Mouse (Mus musculus) hindbrain, embryonic 11.5 days (tissue): Measurements from ENCODE around the gene Khk. TPM values are rescaled to one million over a fixed set of nuclear protein-coding genes. Genes with fewer than 3 reads are reported as not detected.

ENCODE experiments used
- ATAC-seq: fragments of 200-750 bp; cut with Nextera tagmentation; 2 replicates; pipeline ENCODE4 v1.8.0; 2017; ENCODE audit warnings: mild to moderate bottlenecking, moderate TSS enrichment, moderate library complexity; ENCODE audit not compliant: low FRiP score
- DNase-seq: peaks from one replicate; pipeline ENCODE4 v3.0.0-alpha.2; 2015; ENCODE audit warnings: low spot score
- H3K27ac ChIP-seq: fragments of 300-500 bp; sonication (generic); 2 replicates; pipeline ENCODE4 v1.5.1; 2014; ENCODE audit warnings: mild to moderate bottlenecking, low read depth, low read length
- H3K27me3 ChIP-seq: fragments of 300-500 bp; sonication (generic); 2 replicates; pipeline ENCODE4 v1.6.1; 2014; ENCODE audit warnings: mild to moderate bottlenecking, low read length, moderate library complexity, mixed read lengths; ENCODE audit not compliant: control insufficient read depth, insufficient read depth
- H3K36me3 ChIP-seq: fragments of 300-500 bp; sonication (generic); 2 replicates; pipeline ENCODE4 v1.6.1; 2014; ENCODE audit warnings: mild to moderate bottlenecking, low read length, moderate library complexity, mixed read lengths; ENCODE audit not compliant: control insufficient read depth, insufficient read depth
- H3K4me1 ChIP-seq: fragments of 300-500 bp; sonication (generic); replicated peaks from 2 replicates; pipeline ENCODE4 v1.6.1; 2014; ENCODE audit warnings: low read length, mixed read lengths; ENCODE audit not compliant: control insufficient read depth, insufficient read depth
- H3K4me2 ChIP-seq: fragments of 300-500 bp; sonication (generic); replicated peaks from 2 replicates; pipeline ENCODE4 v1.6.1; 2014; ENCODE audit warnings: mild to moderate bottlenecking, low read depth, low read length
- H3K4me3 ChIP-seq: fragments of 300-500 bp; sonication (generic); 2 replicates; pipeline ENCODE4 v1.5.1; 2014; ENCODE audit warnings: low read depth, low read length
- H3K9ac ChIP-seq: fragments of 300-500 bp; sonication (generic); 2 replicates; pipeline ENCODE4 v1.6.1; 2014; ENCODE audit warnings: low read depth, low read length
- H3K9me3 ChIP-seq: fragments of 300-500 bp; sonication (generic); 2 replicates; pipeline ENCODE4 v1.6.1; 2016; ENCODE audit warnings: low read length; ENCODE audit not compliant: control insufficient read depth
- WGBS: fragments of 180-500 bp; shearing (Covaris S2); extraction: QIAGEN DNeasy Blood & Tissue Kit; methylation state at CpG from one replicate; pipeline ENCODE4 v1.1.7; 2014; 5-methylcytosine and 5-hydroxymethylcytosine counted together
- polyA plus RNA-seq: library from polyadenylated mRNA; unstranded; fragments of >200 nt; fragmentation: Nextera tagmentation; extraction: Ambion mirVana; gene quantifications from 2 replicates; pipeline ENCODE4 v1.2.1, GENCODE M21; 2014

Khk gene
- polyA plus RNA-seq, 1 experiment from 2014 or later = 7.8 TPM

- ATAC-seq (no peak), DNase-seq (no peak)
- no peaks in the 10 kb centered on the region for H3K9me3 ChIP-seq
- peak overlapping the region; percentile 92; the same call in 1 of the 2 replicates for H3K4me2 ChIP-seq
- 0 out of 2 replicates have a peak, but pooled peaks cover 4% of the 10 kb centered on the region for H3K36me3 ChIP-seq
- H3K27ac ChIP-seq = no peak overlapping the region
- no peaks in the 10 kb centered on the region for H3K27me3 ChIP-seq
- H3K9ac ChIP-seq = no peak overlapping the region
- 86% methylated on average over 2 of the region's 2 CpGs for WGBS
- no peak overlapping the region for H3K4me3 ChIP-seq
- peaks cover 5% of the 10 kb centered on the region; the same call in 1 of the 2 replicates for H3K4me1 ChIP-seq
Measured at GRCm38 (mm10) chr5:30960814-30961213, 39.6 kb downstream of the Khk start.

DNA sequence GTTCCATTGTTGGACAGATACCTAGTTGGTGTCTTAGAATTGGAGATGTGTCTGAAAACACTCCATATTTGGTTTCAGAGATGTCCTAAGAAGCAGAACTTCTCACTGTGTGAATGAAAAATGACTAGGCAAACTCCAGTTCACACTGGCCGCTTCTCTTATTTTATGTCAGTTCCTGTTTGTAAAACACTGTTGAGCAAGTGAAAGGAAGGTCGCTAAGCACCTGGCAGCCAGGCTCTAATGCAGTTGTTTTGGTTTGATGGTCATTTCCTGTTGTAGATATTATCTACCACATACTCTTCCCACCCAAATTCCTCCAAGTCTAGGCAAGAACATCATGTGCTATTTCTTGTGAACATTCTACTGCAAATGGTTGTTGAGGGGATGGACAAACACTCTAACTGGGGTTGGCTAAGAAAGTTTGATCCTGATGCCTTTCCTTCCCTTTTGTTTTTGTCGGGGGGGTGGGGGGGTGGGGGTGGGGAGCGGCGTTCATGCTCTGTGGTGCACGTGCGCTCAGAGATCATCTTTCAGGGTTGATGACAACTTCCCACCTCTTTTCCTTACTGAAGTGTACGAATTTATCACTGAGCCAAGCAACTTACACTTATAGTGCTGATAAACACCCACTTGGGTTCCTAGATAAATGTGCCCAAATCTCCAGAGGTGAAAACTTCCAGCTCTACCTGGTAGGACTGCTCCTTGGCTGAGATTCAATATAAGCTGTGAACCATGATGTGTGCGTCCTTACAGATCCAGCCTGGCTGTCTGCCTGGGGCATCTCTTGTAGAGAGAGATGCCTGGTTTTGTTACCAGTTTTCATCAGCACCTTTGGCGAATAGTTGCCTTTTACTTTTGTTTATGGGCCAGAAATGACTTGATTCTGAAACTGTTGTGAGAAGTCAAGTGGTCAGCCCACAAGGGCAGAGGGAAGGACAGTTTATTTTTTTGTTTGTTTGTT, 40.6 kb downstream of the Khk start:
- WGBS = 83% methylated on average over 10 of the region's 10 CpGs
- DNase-seq (no peak), ATAC-seq (no peak)
- Histone ChIP-seq H3K36me3 (0 out of 2 replicates have a peak, but pooled peaks cover 2% of the 10 kb centered on the region), H3K4me2 (no peak overlapping the region), H3K9me3 (no peaks in the 10 kb centered on the region), H3K4me1 (peaks cover 5% of the 10 kb centered on the region; the same call in 1 of the 2 replicates), H3K27me3 (no peaks in the 10 kb centered on the region), H3K9ac (no peak overlapping the region), H3K27ac (no peak overlapping the region), H3K4me3 (no peak overlapping the region)

DNA sequence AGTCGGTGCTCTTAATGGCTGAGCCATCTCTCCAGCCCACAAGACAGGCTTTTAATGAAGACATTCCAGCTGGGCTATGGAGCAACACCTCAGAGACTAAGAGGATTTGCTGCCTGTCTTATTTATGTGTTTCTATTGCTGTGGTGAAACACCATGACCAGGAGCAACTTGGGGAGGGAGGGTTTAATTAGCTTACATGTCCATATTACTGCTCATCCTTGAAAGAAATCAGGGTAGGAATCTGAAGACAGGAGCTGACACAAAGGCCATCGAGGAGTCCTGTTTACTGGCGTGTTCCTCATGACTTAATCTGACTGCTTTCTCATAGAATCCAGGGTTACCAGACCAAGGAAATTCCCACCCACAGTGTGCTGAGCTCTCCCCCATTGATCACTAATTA, 42.7 kb downstream of the Khk start:
- Histone ChIP-seq H3K27ac (no peak overlapping the region), H3K4me2 (no peak overlapping the region), H3K4me3 (no peak overlapping the region), H3K9ac (no peak overlapping the region), H3K4me1 (peaks cover 3% of the 10 kb centered on the region; the same call in 1 of the 2 replicates), H3K27me3 (no peaks in the 10 kb centered on the region), H3K36me3 (no peaks in the 10 kb centered on the region), H3K9me3 (no peaks in the 10 kb centered on the region)
- 73% methylated on average over 3 of the region's 3 CpGs for WGBS
- no peak for DNase-seq
- ATAC-seq = no peak

- 86% methylated on average over 4 of the region's 4 CpGs for WGBS
- DNase-seq = no peak
- Histone ChIP-seq H3K9me3 (no peaks in the 10 kb centered on the region), H3K4me1 (no peaks in the 10 kb centered on the region), H3K9ac (no peak overlapping the region), H3K27me3 (no peaks in the 10 kb centered on the region), H3K36me3 (no peaks in the 10 kb centered on the region), H3K4me3 (no peak overlapping the region), H3K27ac (no peak overlapping the region), H3K4me2 (no peak overlapping the region)
- no peak for ATAC-seq
Measured at GRCm38 (mm10) chr5:30966189-30966588, 45.0 kb downstream of the Khk start.

- Histone ChIP-seq H3K36me3 (no peaks in the 10 kb centered on the region), H3K4me3 (no peak within 1 kb of the TSS), H3K9me3 (no peaks in the 10 kb centered on the region), H3K4me2 (no peak within 1 kb of the TSS), H3K27ac (no peak within 1 kb of the TSS), H3K27me3 (no peaks in the 10 kb centered on the region), H3K4me1 (no peaks in the 10 kb centered on the region), H3K9ac (no peak within 1 kb of the TSS)
- WGBS = 71% methylated on average over 8 of the region's 8 CpGs
- ATAC-seq (no peak), DNase-seq (no peak)
Measured at GRCm38 (mm10) chr5:30968416-30968815, 47.2 kb downstream of the Khk start, which contains the start of gene Tcf23. Gene Tcf23 (plus strand): TSS chr5:30968662.

DNA sequence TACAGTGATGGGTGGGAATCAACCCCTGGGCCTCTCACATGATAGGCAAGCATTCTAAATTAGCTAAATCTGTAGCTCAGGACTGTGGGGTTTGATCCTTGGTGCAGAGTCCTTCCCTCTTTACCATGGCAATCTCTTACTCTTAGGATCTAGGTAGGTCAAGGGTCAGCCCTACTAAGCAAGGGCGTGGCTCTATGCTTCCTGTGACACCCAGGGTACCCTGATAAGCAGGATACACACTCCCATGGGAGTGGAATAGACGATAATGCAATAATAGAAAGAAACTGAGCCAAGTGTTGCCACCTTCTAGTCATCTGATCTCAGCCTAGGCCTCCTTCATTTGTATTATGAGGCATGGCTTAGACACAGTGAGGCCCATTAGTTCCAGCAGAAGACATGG, 48.2 kb downstream of the Khk start:
- no peaks in the 10 kb centered on the region for H3K9me3 ChIP-seq
- ATAC-seq = no peak
- 75% methylated on average over 2 of the region's 2 CpGs for WGBS
- H3K27ac ChIP-seq = no peak overlapping the region
- no peaks in the 10 kb centered on the region for H3K36me3 ChIP-seq
- no peaks in the 10 kb centered on the region for H3K27me3 ChIP-seq
- no peak overlapping the region for H3K4me2 ChIP-seq
- DNase-seq = no peak
- H3K4me3 ChIP-seq = no peak overlapping the region
- no peaks in the 10 kb centered on the region for H3K4me1 ChIP-seq
- H3K9ac ChIP-seq = no peak overlapping the region

DNA sequence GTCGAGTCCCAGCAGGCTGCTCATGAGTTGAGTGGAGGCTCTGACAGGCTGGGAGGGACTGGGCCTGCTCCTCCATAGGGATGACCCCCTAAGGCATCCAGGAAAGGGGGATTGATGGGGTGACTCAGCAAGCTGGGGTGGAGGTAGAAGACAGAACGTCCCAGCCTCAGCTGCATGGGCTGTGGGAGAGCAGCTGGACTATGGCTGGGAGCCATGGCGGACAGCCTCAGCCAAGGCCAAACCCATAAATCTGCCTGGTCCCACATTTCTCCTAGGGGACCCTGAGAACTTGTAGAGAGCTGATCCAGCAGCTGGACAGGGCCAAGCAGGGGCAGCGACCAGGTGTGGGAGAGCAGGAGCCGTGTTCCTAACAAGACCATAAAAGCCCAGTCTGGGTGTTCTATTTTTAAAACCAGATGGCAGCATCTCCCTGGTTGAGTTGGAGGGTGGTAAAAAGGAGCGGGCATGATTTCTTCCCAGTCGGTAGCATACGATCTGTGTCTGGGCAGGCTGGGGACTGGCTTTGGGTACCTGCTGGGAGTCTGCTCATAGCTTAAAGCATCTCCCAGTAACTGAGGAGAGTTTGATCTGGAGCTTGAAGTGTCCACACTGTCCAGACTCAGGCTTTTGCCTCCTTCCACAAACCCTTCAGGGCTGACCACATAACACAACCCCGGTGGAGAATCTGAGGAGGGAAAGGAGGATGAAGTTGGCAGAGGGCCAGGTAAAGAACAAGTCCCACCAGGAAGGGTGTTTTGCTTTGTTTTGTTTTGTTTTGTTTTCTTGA, 53.8 kb downstream of the Khk start:
- Histone ChIP-seq H3K27ac (no peak overlapping the region), H3K27me3 (no peaks in the 10 kb centered on the region), H3K9ac (no peak overlapping the region), H3K9me3 (no peaks in the 10 kb centered on the region), H3K36me3 (no peaks in the 10 kb centered on the region), H3K4me2 (no peak overlapping the region), H3K4me3 (no peak overlapping the region), H3K4me1 (no peaks in the 10 kb centered on the region)
- no peak for ATAC-seq
- DNase-seq = no peak
- 81% methylated on average over 9 of the region's 9 CpGs for WGBS
